Mouse (Mus musculus): ENCODE measurements at regions not wholly inside any gene's neighbourhood (a gene's known extent, or its start where the extent isn't known, plus 50 kb on each side); places are given as distances from the start of the nearest gene placed in this dataset.

DNA sequence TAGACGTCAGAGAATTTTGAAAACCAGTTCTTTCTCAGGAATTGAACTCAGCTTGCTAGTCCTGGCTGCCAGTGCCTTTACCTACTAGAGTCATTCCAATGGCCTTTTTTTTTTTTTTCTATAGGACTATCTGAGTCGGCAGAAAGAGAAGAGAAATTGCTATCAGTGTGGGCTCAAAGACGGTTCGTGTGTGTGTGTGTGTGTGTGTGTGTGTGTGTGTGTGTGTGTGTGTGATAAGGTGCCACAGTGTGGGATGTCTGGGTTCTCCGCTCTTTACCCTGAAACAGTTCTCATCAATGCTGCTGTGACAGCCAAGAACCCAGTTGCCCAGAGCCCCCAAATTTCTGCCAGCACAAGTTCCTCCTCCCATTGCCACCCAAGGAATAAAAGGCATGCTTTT, 146.1 kb downstream of the Rybp start:
- no peak for DNase-seq (ENCODE audit: low read depth, low spot score)

DNA sequence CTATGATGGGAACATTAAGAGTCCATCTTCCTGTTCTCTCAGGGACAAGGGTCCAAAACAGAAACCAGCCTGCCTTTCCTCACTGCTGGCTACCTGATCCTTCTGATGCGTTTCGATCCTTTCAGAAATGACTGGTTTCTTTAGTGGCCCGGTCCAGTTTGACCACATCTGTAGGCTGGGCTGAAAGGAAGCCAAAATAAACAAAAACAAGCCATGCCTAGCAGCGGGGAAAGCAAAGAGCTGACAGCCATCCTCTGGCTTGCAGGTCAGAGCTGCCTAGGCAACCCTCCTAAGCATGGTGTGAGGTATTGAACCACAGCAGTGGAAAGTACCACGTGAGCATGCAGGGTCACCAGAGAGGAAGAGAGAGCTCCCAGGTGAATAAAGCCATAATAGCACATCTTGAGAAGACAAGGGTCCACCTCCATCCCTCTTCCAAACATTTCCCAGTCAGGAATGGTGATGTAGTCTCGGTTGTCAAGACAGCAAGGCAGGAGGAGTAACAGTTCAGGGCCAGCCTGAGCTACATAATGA, 146.6 kb downstream of the Rybp start:
- DNase-seq (ENCODE audit: low read depth, low spot score): no peak

DNA sequence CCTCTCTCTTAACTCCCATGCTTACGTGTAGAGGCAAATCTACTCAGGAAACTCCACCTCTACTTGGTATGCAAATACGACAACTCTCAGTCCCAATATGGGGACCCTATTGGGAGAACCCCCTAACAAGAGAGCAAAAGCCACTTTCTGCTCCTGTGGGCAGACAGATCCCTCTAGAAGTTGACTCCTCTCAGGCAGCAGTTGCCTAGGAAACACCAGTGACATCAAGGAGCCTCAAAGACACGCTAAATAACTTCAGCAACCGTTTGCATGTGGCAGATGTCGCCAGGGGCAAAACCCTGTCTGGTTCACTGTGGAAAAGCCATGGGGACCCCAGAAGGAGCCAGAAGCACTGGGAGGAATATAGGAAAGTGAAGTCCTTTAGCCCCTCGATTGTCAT, 147.5 kb downstream of the Rybp start:
- DNase-seq (ENCODE audit: low read depth, low spot score): no peak

DNA sequence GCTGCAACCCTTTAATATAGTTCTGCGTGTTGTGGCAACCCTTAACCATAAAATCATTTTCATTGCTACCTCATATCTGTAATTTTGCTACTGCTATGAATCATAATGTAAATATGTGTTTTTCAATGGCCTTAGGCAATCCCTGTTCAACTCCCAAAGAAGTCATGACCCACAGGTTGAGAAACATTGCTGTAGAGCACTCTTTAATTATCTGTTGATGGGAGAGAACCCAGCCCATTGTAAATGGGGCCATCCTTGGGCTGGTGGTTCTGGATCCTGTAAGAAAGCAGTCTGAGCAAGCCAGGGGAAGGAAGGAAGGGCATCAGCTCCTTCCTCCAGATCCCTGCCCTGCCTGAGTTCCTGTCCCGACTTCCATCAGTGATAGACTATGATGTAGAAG, 148.6 kb downstream of the Rybp start:
- no peak for DNase-seq (ENCODE audit: low read depth, low spot score)

DNA sequence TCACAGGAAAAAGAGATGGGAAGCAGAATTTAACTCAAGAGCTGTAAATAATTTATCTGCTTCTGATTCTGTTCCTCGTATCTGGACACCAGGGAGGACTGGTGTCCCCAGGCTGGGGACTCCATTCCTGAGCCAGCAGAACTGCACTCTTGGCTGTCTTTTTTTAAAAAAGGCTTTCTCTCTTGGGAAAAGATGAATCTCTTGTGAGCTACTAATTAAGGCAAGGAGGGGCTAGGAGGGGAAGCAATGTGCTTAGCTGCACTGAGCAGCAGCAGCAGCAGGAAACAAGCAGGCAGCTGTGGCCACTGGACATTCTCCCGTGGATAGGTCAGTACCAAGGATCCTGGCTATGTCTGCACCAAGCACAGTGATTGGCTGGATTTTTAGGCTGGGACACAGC, 152.1 kb downstream of the Rybp start:
- DNase-seq (ENCODE audit: low read depth, low spot score): no peak

DNA sequence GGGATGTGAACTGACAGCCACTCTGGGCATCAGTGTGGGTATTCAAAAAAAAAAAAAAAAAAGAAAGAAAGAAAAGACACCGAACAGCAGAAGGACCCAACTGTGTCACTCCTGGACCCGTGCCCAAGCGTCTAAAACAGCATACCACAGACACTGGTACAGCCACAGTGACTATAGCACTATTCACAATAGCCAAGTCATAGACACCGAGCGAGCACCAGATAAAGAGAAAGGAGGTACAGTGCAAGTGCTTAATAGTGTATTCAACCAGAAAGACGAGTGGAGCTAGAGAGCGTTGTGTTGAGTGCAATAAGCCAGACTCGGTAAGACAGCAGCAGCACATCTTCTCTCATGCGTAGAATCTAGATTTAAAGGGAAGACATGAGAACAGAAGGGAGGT, 153.3 kb downstream of the Rybp start:
- DNase-seq (ENCODE audit: low read depth, low spot score): no peak

DNA sequence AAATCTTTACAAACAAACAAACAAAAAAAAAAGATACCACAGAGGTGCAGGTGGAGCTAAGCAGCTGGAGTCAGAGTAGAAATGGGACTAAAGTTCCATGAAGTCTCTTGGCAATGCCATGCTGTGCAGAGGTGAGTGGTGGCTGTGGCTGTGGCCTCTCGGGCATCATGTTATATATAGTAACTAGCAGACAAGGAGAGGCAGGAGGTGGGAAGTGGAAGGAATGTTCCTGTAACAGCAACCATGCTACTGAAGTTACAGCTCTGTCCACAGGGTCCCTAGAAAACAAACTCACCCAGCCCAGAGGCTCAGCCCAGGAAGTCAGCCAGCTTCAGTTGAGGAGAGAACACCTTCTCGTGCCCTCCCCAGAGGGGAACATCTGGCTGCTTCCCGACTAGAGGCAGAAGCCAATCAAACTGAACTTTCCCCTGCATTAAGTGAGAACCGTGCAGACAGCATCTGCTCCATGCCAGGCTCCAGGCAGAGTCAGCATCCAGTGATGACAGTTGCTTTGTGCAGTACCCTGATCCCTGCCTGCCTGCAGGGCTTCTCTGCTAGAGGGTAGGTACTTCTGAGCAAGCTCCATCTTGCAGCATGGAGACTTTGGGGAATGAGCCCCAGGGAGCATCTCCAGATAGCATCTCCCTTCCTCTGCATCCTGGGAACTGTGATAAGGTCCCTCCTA, 154.2 kb downstream of the Rybp start:
- DNase-seq (ENCODE audit: low read depth, low spot score): no peak

DNA sequence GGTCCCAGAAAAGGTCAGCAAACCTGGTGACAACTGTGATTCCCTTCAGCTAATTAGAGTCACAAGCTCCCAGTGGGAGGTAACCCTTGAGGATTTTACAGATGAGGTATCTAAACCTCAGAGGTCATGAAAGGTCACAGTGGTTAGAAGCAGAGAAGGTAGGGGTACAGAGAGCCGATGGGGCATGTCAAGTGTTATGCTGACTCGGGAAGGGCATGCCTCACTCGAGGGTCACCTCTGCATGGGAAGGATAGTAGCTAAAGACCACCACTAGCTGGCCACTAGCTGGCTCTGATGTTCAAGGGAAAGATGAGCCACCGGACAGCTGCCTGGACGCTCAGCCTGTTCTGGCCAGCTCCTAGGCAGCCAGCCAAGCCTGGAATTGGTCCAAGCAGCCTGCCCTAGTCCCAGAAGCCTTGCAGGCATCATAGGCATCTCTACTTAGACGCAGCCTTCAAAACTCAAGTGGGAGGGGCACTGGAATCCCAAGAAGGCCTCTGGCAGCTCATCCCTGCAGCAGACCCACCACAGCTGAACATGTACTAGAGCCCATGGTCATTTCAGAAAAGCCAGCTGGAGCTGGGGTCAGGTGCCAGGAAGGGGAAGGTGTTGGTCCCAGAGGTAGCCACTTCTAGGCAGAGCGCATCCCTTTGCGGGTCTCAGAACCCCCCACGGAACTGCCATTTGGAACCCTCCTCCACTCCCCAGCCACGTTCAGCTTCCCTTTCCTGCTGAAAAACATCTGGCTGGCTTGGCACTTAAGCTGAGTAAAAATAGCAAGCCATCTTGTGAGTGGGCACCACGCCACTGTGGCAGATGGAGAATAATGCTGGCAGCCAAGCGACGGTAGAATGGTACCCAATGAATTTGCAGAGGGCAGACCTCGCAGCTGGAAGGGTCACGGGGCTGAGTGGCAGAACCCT, 159.8 kb downstream of the Rybp start:
- DNase-seq (ENCODE audit: low read depth, low spot score): no peak

DNA sequence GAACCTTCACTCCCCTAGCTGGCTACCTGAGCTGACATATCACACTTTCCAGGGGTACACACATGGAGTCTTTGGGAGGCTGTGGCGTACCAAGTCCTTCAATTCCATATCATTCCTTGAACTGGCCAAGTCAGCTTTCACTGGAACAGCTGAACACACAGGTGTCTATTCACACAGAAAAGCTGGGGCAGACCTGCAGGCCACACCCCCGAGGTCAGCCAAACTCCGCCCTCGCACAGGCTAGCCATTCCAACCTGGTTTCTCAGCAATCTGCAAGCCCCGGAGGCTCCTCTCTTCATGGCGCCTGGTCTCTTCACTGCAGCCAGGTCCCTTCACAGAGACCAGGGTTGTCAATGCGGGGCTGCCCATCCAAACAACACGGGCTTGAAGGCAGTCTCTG, 160.5 kb downstream of the Rybp start:
- DNase-seq (ENCODE audit: low read depth, low spot score): no peak

DNA sequence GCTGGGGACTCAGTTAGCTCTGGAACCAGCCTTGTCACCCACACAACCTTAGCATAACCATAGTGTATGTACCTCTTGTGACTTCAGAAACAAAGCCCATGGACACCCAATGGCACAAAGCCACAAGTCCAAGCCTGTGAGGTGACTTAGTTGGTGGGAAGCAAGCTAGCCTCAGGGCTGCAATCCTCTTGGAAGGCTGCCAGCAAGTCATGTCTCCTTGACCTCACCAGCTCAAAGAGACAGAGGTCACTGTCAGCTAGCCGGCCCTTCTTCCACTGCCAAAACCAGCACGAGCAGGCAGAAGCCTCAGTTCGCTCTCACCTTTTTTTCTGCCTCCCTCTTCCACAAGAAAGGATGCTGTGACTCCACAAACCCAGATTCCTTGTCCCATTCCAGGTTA, 161.0 kb downstream of the Rybp start:
- no peak for DNase-seq (ENCODE audit: low read depth, low spot score)

DNA sequence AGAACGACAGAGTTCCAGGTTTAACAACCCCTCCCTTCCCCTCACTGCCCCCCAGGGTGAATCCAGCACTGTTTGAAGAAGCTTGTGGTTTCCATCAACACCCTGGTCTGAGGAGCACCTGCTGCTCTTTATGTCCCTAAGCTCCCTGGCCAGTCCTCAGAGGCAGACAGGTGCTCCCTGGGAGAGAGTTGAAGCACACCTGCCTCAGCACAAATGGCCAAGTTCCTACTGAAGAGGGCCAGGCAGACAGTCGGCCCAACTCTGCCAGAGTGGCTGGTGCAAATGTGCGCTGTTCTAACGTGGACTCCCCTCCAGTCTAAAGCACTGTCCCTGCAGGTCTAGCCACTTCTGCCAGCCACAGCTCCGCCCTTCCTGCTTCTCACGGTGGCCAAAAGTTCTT, 166.0 kb downstream of the Rybp start:
- no peak for DNase-seq (ENCODE audit: low read depth, low spot score)

DNA sequence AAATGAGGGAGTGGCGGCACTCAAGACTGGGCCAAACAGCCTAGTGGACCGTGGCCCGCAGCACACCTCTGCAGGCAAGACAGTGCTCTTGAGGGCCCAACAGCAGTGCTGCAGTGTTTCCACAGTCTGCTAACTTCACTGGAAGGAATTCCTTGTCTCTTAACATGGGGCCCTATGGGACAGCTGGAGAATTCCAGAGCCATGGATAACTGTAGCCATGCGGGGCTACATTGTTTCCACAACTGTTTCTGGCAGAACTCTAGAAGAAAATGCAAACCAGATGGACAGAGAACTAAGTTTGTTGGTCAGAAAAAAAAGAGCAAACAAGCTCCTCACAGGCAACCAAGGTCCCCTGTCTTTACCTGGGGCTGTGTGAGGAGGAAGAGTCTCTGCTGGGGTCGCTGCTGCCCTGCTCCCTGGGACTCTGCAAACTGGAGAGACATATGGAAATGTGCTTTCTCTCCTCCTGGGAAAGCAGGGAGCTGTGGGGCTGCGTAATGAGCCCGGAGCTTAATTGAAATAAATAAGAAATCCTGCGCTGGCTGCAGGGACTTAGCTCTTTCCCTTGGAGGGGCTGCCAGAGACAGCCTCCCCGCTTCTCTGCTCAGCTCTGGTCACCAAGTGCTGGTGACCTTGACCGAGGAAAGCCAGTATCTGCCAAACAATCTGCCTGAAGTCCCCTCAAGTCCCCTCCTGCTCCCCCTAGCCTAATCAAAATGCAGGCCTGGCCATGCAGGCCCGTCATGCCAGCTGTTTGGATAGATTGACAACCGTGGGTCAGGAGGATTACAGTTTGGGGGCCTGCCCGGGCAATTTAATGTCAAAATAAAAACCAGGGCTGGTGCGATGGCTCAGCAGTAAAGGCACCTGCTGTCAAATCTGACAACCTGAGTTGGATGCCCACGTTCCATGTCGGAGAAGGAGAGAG, 167.0 kb downstream of the Rybp start:
- DNase-seq (ENCODE audit: low read depth, low spot score): no peak

DNA sequence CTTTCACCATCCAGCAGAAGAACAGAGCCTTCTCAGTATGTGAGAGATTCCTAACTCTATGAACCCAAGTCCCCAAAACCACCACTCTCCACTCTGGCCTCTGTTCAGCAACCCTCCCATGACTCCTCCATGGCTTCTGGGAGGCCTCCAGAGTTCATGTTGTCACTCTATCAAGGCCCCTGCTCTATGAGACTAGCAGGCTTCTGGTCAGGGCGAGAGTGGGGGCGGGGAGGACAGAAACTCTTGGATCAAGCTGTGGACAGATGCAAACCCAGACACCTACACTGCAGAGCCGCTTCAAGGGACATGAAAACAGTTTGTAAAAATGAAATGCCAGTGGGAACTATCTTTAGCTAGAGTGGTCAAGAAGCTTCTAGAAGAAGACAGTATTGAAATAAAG, 170.2 kb downstream of the Rybp start:
- no peak for DNase-seq (ENCODE audit: low read depth, low spot score)

DNA sequence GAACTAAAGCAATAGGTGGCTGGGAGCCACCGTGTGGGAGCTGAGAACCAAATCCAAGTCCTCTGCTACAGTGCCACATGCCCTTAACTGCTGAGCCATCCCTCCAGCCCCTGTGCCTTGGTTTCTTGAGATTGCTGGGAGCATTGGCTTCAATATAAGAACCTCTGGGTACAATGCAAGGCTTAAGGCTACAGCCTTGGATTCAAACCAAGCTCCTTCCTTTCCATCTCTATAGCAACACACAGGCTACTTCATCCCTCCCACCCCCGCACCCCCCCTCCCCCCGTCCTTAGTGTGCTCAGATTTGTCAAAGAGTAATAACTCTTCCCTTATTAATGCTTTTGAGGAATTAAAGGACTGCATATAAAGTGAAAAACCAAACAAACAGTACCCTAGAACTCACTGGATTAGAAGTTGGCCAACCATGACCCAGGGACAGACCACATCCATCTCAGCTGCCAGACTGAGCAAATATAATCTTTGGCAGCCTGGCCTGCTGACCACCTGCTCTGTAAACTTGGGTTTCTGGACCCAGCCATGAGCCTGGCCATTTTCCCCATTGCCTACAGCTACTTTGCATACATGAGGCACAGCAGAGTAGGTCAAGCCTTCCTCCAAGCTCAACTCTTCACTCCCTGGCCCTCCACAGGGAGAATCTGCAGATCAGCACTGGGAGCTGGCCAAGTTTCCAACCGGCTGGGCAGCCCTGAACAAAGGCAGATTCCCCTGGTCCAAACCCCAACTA, 173.7 kb downstream of the Rybp start:
- DNase-seq (ENCODE audit: low read depth, low spot score): no peak

DNA sequence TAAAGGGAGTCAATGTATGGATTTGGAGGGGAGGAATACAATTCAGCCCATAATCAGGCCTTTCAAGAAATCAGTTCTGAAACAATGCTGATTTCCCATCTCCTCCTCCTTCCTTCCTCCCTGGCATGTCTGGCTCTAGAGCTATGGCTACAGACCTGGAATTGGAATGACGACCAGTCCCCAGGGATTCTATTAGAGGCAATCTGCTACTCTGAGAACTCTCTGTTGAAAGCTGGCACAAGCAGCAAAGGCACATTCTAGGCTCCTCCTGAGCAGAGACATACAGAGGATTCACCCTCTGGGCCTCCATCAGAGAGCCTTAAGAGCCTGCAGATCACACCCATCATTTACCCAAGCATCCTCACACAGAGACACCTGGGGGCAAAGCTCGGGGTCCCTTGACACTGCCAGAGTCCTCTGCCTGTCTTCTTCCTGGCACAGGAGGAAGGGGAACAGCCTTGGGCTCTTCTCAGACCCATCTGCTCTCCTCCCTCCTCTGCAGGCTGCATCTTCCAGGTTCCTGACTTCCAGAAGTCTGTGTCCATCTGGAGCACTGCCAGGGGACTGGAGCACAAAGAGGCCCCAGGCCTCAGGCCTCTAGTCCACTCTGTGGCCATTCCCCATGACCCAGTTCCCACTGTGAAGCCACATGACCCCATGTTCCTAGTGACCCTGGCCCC, 176.2 kb downstream of the Rybp start:
- DNase-seq (ENCODE audit: low read depth, low spot score): no peak

DNA sequence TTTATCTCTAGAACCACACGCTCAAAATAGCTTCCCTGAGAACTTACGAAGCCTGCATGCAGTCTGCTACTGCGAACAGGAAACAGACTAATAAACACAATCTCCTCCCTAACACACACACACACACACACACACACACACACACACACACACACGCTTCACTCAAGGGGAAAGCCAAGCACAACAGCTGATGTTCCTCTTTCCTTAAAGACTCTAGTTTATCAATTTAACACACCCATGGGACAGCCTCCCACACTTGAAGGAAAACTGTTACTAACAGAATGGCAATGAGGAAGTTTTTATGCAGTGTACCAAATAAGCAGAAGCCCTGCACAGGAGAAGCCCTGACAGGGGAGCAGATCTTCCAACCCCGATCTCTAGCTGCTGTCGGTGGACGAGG, 177.3 kb downstream of the Rybp start:
- no peak for DNase-seq (ENCODE audit: low read depth, low spot score)

DNA sequence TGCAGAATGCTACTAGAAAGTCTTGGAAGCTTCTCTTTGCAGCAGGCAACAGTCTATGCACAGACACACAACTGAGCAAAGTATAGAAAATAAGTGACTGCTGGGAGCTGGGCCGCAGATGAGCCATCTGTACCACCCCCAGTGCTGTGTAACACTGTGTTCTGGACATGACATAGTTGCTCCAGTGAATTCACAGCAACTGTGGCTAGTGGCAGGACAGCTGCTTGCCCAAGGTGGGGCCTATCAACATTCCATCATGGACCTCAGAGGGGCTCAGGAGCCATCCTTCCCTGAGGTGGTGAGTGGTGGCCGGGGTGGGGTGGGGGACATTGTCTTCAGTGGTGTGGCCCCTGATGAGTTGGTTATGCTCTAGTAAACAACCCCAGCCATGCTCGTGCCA, 177.9 kb downstream of the Rybp start:
- DNase-seq (ENCODE audit: low read depth, low spot score): no peak

DNA sequence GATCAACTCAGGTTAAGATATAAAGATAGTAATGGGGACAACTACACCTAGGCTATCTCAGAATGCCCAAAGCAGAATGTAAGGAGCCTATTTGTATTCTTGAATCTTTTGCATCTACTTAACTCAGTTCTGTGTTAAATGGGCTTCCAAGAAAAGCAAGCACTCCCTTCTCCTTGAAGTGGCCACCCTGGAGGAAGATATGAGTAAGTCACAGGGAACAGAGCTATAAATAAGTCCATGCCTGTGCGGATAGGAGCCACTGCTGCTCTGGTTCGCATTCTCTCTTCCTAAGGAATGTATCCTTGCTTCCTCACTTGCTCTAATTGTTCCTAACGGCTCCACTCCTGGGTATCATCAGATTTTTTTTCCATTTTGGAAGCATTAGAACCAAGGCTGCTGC, 179.8 kb downstream of the Rybp start:
- no peak for DNase-seq (ENCODE audit: low read depth, low spot score)

DNA sequence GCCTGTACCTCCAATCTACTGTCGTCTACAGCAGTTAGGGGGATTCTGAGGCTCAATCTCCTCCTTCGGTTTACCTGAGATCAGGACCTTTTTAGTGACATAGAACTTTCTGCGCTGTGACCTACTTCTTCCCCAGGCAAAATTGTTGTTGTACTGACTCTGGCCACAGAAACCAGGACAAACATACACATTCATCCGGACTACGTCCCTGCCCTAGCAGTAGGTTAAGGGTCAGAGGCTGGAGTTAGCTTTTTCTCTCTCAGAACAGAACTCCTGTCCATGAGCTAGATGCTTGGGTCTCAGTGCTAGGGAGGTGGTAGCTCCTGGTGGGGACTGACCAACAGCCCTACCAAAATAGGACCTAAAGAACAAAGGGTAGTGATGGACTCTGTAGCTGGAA, 180.2 kb downstream of the Rybp start:
- no peak for DNase-seq (ENCODE audit: low read depth, low spot score)

DNA sequence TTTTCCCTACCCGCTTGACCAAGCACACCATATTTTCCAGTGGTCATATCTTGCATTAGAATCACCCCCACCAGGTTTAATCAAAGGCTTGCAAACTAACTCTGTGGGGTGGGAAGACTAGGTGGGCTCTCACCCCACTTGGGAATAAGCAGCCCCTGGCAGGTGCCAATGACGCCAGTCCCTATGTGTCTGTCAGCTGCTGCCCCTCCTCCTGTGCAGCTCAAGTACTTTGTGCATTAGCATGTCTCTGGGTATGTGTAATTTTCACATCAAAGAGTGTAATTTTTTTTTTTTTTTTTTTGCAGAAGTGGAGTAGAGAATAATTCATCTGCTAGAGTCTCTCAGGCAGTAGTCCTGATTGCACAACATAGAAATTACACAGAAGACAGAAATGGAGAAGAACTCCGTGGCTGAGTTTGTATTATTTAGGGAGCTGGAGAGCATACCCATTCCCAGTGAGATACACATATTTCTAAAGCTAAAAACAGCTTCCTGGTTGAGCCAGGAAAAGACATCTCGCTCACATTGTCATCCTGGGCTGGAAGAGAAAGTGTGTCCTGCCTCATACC, 186.6 kb downstream of the Rybp start:
- DNase-seq (ENCODE audit: low read depth, low spot score): no peak
